Mouse (Mus musculus) natural killer cell, adult 2 months (primary cell): ENCODE measurements around the gene Ptgir.

ENCODE experiments used
- DNase-seq, 2 experiments: peaks; one replicate each; pipeline ENCODE4 v3.0.0; 2022; ENCODE audit warnings: low spot score in 2 of 2

Gene Ptgir

DNA sequence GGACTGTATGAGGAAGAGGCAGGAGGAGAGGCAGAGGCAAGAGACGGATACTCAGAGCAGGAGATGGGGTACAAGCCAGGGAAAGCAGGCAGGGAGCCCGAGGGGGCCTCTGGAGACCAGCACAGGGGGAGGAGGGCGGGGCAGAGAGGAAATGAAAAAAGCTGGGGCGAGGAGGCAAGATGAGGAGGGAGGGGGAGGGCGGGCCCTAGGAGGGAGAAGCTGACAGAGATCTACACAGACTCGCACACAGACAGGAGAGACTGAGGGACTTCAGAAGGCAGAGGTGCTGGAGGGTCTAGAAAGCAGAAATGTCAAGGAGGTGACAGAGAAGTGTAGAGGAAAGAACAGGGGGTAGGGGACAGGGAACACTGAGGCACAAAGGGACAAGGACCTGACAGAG is at the start of gene Ptgir:
TSS of gene Ptgir (plus strand) at position 210 of the 400 bp plus-strand sequence.
- DNase-seq: no peak

GRCm38 (mm10) chr7:16858336-16858735 is 48.0 kb upstream of the Ptgir start:
- DNase-seq: peak; percentile 26 to 60

DNA sequence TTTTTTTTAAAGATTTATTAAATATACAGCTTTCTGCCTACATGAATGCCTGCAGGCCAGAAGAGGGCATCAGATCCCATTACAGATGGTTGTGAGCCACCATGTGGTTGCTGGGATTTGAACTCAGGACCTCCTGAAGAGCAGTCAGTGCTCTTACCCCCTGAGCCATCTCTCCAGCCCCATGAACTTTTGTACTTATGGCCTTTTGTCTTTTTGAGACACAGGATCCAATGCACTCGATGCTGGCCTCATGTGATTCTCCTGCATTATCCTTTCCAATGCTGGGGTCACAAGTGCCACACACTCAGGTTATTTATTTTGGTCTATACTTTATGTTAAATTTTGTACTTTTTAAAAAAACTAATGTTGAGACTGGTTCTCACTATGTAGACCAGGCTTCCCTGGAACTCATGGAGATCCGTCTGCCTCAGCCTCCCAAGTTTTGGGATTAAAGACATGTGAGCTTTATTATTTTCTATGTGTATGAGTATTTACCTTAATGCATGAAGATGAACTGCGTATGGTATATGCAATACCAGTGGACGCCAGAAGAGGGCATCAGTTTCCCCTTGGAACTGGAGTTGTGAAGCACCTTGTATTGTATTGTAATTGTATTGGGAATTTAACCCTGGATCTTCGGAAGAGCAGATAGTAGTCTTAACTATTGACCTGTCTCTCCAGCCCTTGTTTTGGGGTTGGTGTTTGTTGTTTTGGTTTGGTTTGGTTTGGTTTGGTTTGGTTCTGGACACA is 46.2 kb upstream of the Ptgir start:
- DNase-seq: peak; percentile 16 to 58

DNA sequence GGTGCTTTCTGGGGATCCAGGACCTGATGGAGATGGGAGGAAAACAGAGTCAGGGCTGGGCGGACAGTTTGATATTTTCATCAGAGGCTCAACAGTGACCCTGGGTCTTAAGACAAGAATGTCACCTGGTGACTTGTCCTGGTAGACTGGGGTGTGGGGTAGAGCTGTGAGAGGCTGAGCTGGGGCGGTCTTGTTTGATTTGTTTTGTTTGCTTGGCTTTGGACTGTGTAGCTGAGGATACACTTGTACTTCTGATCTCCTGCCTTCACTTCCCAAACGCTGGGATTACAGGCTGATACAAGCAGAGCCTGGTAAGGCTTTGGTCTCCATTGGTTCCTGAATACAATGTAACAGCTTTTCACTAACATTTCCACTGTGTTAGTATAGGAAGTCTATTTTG is 38.8 kb upstream of the Ptgir start:
- no peak for DNase-seq

- DNase-seq: no peak
These were observed 36.8 kb upstream of the Ptgir start for GRCm38 (mm10) chr7:16869497-16869896.

- DNase-seq: no peak
These were observed 34.7 kb upstream of the Ptgir start for GRCm38 (mm10) chr7:16871600-16871999.

DNA sequence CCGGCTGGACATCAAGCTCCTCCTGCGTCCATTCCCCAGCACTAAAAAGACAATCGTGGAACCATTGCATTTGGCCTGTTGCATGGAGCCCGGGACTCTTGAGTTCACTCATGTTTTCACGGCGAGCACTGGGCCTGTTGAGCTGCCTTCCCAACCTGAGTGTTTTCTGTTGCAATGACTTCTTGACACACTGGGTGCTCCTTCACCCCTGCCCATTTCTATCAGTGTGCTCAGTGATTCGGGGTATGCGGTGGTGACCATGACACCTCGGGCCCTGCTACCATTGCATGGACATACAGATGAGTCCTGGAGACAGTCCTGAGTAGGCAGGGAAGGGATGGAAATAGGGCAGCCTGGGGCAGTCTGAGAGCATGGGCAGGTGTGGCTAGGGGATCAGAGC is 33.8 kb upstream of the Ptgir start:
- no peak for DNase-seq

DNA sequence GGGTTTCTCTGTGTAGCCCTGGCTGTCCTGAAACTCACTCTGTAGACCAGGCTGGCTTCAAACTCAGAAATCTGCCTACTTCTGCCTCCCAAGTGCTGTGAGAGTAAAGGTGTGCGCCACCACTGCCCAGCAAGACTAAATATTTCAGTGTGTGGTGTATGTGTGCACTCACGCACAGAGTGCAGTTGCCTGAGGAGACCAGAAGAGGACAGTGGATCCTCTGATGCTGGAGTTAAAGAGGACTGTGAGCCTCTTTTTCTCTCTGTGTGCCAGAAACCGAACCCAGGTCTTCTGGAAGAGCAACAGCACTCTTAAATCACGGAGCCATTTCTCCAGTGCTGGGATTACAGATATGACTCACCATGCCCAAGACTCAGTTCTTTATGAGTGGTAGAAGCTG is 32.9 kb upstream of the Ptgir start:
- DNase-seq: no peak

DNA sequence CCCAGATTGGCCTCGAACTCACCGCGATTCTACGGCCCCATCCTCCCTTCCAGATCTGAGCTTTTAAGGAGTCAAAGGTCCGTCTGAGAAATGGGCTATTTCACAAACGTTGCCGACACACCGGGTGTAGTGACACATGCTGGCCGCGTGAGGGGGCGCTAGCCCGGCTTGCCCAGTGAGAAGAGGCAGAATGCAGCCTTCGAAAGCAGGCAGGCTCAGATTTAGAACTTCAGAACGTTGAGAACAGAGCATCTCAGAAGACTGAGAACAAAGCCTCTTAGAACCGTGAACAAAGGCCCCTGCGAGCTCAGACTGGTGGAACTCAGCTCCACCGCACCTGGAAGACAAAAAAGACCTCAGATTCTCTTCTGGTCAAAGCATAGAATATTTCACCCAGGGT is 32.1 kb upstream of the Ptgir start:
- peak; percentile 79 to 84 for DNase-seq

DNA sequence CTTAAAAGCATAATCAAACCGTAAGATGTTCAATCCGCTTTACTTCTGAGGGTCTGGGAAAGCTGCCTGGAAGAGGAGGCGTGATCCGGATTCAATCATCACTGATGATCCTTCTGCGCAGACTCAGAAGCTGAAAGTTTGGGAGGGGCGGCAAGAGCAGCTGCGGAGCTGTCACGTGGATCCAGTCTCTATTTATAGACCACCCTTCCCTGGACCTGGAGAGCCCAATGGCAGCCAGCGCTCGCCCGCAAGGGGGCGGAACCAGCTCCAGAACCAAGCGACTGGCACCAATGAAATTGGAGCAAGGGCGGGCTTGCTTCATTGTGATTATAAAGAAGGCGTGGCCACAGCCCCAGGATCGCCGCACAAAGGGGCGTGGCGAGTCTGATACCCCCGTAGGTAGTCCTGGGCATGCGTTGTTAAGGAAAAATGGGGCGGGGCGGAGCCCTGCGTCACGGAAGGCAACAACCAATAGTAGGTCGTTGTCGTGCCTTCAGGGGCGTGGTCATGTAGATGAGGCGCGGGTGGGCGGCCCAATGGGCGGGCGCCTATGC is 31.5 kb upstream of the Ptgir start:
- peak; percentile 99 for DNase-seq

GRCm38 (mm10) chr7:16875310-16875325 is 31.2 kb upstream of the Ptgir start, which contains the start of gene Dact3:
Gene Dact3 (plus strand): TSS chr7:16875317.
- no peak for DNase-seq

- no peak for DNase-seq
These were observed 31.0 kb upstream of the Ptgir start for GRCm38 (mm10) chr7:16875326-16875725.

DNA sequence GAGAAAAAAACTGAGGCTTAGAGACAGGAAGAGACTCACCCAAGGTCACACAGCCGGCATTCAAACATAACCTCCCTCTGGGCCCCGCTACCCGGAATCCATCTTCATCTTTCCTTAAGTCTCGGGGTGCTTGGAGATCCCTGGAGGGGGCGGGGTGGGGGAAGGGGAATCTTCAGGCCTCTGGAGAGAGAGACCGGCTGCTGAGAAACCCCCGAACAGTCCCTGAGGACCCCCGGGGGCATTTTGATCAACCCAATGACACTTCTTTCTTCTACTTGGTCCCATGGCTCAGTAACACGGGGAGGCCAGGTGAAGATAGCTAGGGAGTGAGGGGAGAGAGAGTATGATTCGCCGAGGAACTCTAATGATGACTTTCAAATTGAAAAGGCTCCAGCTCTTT is 30.3 kb upstream of the Ptgir start:
- DNase-seq: no peak

GRCm38 (mm10) chr7:16876608-16877007 is 29.7 kb upstream of the Ptgir start:
- DNase-seq: no peak

GRCm38 (mm10) chr7:16877717-16878116 is 28.6 kb upstream of the Ptgir start:
- DNase-seq: no peak

GRCm38 (mm10) chr7:16879796-16880547 is 26.3 kb upstream of the Ptgir start:
- no peak for DNase-seq

- no peak for DNase-seq
These were observed 25.7 kb upstream of the Ptgir start for GRCm38 (mm10) chr7:16880615-16881014.

DNA sequence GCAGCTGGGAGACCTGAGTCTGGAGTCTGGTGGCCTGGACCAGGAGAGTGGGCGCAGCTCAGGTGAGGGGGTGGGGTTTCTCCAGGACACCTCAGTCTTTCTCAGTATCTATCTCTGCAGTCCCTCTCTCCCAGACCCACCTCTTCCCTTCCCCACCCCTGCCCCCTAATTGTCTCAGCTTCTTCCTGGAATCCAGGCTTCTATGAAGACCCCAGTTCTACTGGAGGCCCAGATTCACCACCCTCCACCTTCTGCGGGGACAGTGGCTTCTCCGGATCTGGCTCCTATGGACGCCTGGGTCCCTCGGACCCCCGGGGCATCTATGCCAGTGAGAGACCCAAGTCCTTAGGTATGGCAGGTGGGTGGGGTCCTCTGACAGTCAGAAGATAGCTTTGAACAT is 23.1 kb upstream of the Ptgir start:
- no peak for DNase-seq

DNA sequence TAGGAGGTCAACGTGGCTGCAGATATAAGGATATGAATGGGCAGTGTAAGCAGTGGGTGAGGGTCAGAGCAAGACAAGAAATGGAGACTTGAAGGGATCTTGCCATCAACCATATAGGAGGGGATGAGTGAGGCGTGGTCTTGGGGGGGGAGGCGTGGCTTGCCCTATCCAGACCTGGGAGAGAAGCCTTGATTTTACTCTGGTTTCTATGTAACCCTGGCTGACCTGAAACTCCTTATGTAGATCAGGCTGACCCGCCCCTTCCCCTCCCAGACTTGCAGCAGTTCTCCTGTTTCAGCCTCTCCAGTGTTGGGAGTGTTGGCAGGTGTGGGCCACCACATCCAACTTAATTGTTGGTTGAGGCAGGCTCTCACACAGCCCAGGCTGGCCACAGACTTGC is 22.0 kb upstream of the Ptgir start:
- no peak for DNase-seq

- DNase-seq: no peak
These were observed 21.0 kb upstream of the Ptgir start for GRCm38 (mm10) chr7:16885271-16885776.

DNA sequence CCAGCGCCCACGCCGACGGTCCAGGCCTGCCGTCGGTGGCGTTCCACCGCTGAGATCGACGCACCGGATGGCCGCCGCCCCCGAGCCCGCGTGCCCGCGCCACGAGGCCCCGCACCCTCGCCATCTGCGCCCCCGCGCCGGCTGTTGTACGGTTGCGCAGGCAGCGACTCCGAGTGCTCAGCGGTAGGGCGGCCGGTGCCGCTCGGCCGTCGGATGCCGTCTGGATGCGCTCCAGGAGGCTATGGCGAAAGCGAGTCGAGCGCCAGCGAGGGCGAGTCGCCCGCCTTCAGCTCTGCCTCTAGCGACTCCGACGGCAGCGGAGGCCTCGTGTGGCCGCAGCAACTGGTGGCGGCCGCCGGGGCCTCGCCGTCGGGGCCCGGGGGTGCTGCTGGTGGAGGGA is 20.4 kb upstream of the Ptgir start:
- DNase-seq: no peak

DNA sequence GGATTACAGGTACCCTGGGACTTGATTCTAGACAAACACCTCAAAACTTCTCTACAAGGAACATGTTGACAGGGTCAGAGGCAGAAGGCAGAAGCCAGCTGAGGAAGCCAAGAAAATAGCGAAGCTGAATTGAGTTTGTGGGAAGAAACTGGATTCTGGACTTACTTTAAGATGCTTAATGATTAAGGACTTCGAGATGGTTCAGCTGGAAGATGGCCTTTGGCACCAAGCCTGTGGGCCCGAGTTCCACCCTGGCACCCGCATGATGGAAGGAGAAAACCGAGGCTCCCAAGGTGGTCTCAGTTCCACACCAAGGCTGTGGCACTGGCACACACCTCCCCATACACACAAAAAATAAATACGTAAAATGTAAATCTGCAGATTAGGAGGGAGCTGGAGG is 15.8 kb upstream of the Ptgir start:
- DNase-seq: no peak

DNA sequence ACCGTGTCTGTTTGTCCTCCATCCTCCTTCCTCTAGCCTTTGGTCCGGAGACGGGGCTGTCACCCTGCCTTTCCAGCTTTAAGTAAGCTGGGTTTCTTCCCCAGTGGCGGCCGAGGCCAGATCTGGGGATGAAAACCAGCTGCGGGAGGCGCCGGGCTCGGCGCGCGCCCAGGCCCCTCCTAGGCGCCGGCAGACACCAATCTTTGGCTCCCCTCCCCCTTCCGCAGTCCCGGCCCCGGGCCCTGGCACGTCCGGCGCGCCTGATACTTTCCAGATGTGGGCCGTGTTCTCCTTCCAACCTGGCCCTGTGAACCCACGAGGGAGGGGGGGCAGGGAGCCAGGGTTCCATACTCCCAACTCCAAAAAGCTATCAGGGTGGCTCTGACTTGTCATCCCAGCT is 15.3 kb upstream of the Ptgir start:
- no peak for DNase-seq
